Mouse (Mus musculus) heart, embryonic 14.5 days (tissue): ENCODE measurements at regions not wholly inside any gene's neighbourhood (a gene's known extent, or its start where the extent isn't known, plus 50 kb on each side); places are given as distances from the start of the nearest gene placed in this dataset.

Experiments used
- ATAC-seq: fragments of 200-750 bp; cut with Nextera tagmentation; 2 replicates; pipeline ENCODE4 v1.8.0; 2017; ENCODE audit warnings: low read depth, moderate TSS enrichment; ENCODE audit not compliant: insufficient number of reproducible peaks, insufficient read depth, low FRiP score
- H3K27ac ChIP-seq, 2 experiments: fragments of 200-500 bp in 1 of 2; fragments of 300-500 bp in 1 of 2; sonication (generic) in 1 of 2; replicated peaks in 1 of 2; 2 replicates each; pipeline ENCODE4 v1.5.1; 2012 to 2014; ENCODE audit warnings: low read depth in 2 of 2, low read length in 2 of 2, control low read depth in 1 of 2, mild to moderate bottlenecking in 1 of 2, mixed read lengths in 1 of 2; ENCODE audit not compliant: control insufficient read depth in 1 of 2, insufficient read depth in 1 of 2
- H3K27me3 ChIP-seq: fragments of 300-500 bp; sonication (generic); 2 replicates; pipeline ENCODE4 v1.6.1; 2014; ENCODE audit warnings: mild to moderate bottlenecking, low read length, control low read depth; ENCODE audit not compliant: control insufficient read depth, insufficient read depth
- H3K36me3 ChIP-seq: fragments of 300-500 bp; sonication (generic); 2 replicates; pipeline ENCODE4 v1.6.1; 2014; ENCODE audit warnings: mild to moderate bottlenecking, control low read depth, low read length, mixed read lengths; ENCODE audit not compliant: control insufficient read depth, insufficient read depth
- H3K4me1 ChIP-seq, 2 experiments: fragments of 200-500 bp in 1 of 2; fragments of 300-500 bp in 1 of 2; sonication (generic) in 1 of 2; 2 replicates each; pipeline ENCODE4 v1.6.1; 2012 to 2014; ENCODE audit warnings: low read length in 2 of 2, control low read depth in 1 of 2, mixed read lengths in 1 of 2; ENCODE audit not compliant: control insufficient read depth in 2 of 2, insufficient read depth in 2 of 2
- H3K4me2 ChIP-seq: fragments of 300-500 bp; sonication (generic); 2 replicates; pipeline ENCODE4 v1.6.1; 2014; ENCODE audit warnings: mild to moderate bottlenecking, low read length
- H3K4me3 ChIP-seq, 2 experiments: fragments of 200-500 bp in 1 of 2; fragments of 300-500 bp in 1 of 2; sonication (generic) in 1 of 2; 2 replicates each; pipeline ENCODE4 v1.5.1; 2012 to 2014; ENCODE audit warnings: low read length in 2 of 2, mild to moderate bottlenecking in 2 of 2, control low read depth in 1 of 2, low read depth in 1 of 2, moderate library complexity in 1 of 2; ENCODE audit not compliant: control insufficient read depth in 1 of 2, insufficient read depth in 1 of 2
- H3K9ac ChIP-seq: fragments of 300-500 bp; sonication (generic); 2 replicates; pipeline ENCODE4 v1.6.1; 2014; ENCODE audit warnings: mild to moderate bottlenecking, low read length
- H3K9me3 ChIP-seq: fragments of 300-500 bp; sonication (generic); 2 replicates; pipeline ENCODE4 v1.6.1; 2016; ENCODE audit warnings: low read length, control low read depth; ENCODE audit not compliant: control insufficient read depth
- WGBS: fragments of 180-500 bp; shearing (Covaris S2); extraction: QIAGEN DNeasy Blood & Tissue Kit; methylation state at CpG from one replicate; pipeline ENCODE4 v1.1.7; 2014; 5-methylcytosine and 5-hydroxymethylcytosine counted together

- 5% methylated on average over 28 of the region's 28 CpGs for WGBS
- peaks cover 20% of the 10 kb centered on the region for H3K27me3 ChIP-seq
- peak overlapping the region; percentile 47 for H3K4me2 ChIP-seq
- H3K36me3 ChIP-seq = no peaks in the 10 kb centered on the region
- H3K4me3 ChIP-seq = peak overlapping the region; percentile 8 to 16; a peak in 1 of 4 replicates
- no peak for ATAC-seq
- peaks cover 2 to 5% of the 10 kb centered on the region in 2 experiments; a peak in 1 of 4 replicates for H3K4me1 ChIP-seq
- H3K27ac ChIP-seq = no peak overlapping the region
- no peaks in the 10 kb centered on the region for H3K9me3 ChIP-seq
- 0 out of 2 replicates have a peak overlapping the region, but pooled peaks have one; percentile 4 for H3K9ac ChIP-seq
Measured at GRCm38 (mm10) chr5:37918001-37918707, 93.8 kb upstream of the Msx1 start.

DNA sequence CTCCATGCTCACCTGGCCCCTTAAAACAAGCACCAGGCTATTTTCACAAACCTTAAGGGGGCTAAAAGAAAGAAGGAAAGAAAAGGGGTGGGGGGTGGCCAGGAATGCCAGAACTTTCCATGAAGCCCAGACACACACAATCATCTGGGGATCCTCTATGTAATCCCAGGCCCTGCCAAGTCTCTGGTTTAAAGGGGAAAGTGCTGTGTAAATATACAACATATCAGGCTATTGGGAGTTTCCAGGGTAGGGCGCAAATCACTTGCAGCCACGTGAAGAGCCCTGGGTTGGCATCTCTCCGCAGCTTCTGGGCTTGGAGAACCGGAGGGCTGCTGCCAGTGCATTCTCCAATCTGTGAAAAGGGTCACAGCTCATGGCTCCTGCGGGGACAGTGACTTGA is 92.8 kb upstream of the Msx1 start:
- no peaks in the 10 kb centered on the region for H3K36me3 ChIP-seq
- H3K27me3 ChIP-seq = peaks cover 20% of the 10 kb centered on the region
- H3K27ac ChIP-seq = no peak overlapping the region
- H3K4me1 ChIP-seq = peaks cover 2 to 5% of the 10 kb centered on the region in 2 experiments; a peak in 1 of 4 replicates
- no peak overlapping the region for H3K4me2 ChIP-seq
- 24% methylated on average over 5 of the region's 5 CpGs for WGBS
- H3K9ac ChIP-seq = no peak overlapping the region
- no peak for ATAC-seq
- H3K4me3 ChIP-seq = no peak overlapping the region
- H3K9me3 ChIP-seq = no peaks in the 10 kb centered on the region

GRCm38 (mm10) chr5:37904683-37905352 is 80.4 kb upstream of the Msx1 start:
- Histone ChIP-seq H3K4me3 (no peak overlapping the region), H3K9me3 (no peaks in the 10 kb centered on the region), H3K27ac (no peak overlapping the region), H3K36me3 (no peaks in the 10 kb centered on the region), H3K4me1 (peaks cover 0 to 7% of the 10 kb centered on the region in 2 experiments; a peak in 2 of 4 replicates), H3K4me2 (no peak overlapping the region), H3K27me3 (peaks cover 45% of the 10 kb centered on the region), H3K9ac (no peak overlapping the region)
- 35% methylated on average over 5 of the region's 5 CpGs for WGBS
- no peak for ATAC-seq

DNA sequence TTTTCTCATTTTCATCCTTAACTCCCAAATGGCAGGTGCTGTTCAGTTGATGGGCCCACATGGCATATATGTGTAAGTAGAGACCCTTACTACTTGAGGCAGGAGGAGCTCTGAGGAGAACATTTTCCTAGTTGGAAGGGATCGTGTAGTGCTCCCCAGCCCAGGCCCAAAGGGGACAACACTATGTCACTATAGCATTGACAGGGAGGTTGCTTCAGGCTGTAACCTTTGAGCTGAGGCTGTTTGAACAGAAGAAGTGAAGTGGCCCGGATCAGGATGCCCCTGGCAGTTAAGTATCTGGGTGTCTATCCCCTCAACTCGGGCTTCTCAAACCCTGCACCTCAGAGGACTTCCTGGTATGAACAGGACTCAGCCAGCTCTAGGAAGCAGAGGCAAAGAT is 79.5 kb upstream of the Msx1 start:
- Histone ChIP-seq H3K4me3 (no peak overlapping the region), H3K9me3 (no peaks in the 10 kb centered on the region), H3K27me3 (peaks cover 51% of the 10 kb centered on the region), H3K9ac (no peak overlapping the region), H3K4me2 (no peak overlapping the region), H3K36me3 (no peaks in the 10 kb centered on the region), H3K4me1 (peaks cover 0 to 7% of the 10 kb centered on the region in 2 experiments; a peak in 2 of 4 replicates), H3K27ac (no peak overlapping the region)
- no peak for ATAC-seq
- WGBS = 65% methylated on average over 3 of the region's 3 CpGs

- peaks cover 0 to 7% of the 10 kb centered on the region in 2 experiments; a peak in 2 of 4 replicates for H3K4me1 ChIP-seq
- H3K36me3 ChIP-seq = no peaks in the 10 kb centered on the region
- H3K27ac ChIP-seq = no peak overlapping the region
- H3K4me2 ChIP-seq = no peak overlapping the region
- H3K9ac ChIP-seq = no peak overlapping the region
- H3K9me3 ChIP-seq = no peaks in the 10 kb centered on the region
- peaks cover 57% of the 10 kb centered on the region for H3K27me3 ChIP-seq
- 84% methylated on average over 2 of the region's 2 CpGs for WGBS
- no peak overlapping the region for H3K4me3 ChIP-seq
- ATAC-seq = no peak
Measured at GRCm38 (mm10) chr5:37902741-37903140, 78.4 kb upstream of the Msx1 start.

- no peaks in the 10 kb centered on the region for H3K9me3 ChIP-seq
- peak overlapping the region in 1 of 2 experiments; percentile 18; a peak in 2 of 4 replicates for H3K4me3 ChIP-seq
- WGBS = 3% methylated on average over 16 of the region's 16 CpGs
- no peak for ATAC-seq
- peaks cover 65% of the 10 kb centered on the region for H3K27me3 ChIP-seq
- H3K9ac ChIP-seq = peak overlapping the region; percentile 8; the same call in 1 of the 2 replicates
- peaks cover 0 to 7% of the 10 kb centered on the region in 2 experiments; a peak in 2 of 4 replicates for H3K4me1 ChIP-seq
- H3K4me2 ChIP-seq = peak overlapping the region; percentile 48
- no peaks in the 10 kb centered on the region for H3K36me3 ChIP-seq
- H3K27ac ChIP-seq = no peak overlapping the region
Measured at GRCm38 (mm10) chr5:37901861-37902291, 77.5 kb upstream of the Msx1 start.

- H3K4me1 ChIP-seq = peaks cover 2 to 12% of the 10 kb centered on the region in 2 experiments; a peak in 3 of 4 replicates
- no peak for ATAC-seq
- H3K27ac ChIP-seq = no peak overlapping the region
- H3K4me3 ChIP-seq = no peak overlapping the region
- peaks cover 81% of the 10 kb centered on the region for H3K27me3 ChIP-seq
- H3K36me3 ChIP-seq = no peaks in the 10 kb centered on the region
- 72% methylated on average over 12 of the region's 12 CpGs for WGBS
- no peaks in the 10 kb centered on the region for H3K9me3 ChIP-seq
- no peak overlapping the region for H3K9ac ChIP-seq
- no peak overlapping the region for H3K4me2 ChIP-seq
Measured at GRCm38 (mm10) chr5:37898041-37898615, 73.7 kb upstream of the Msx1 start.
